Mouse (Mus musculus): ENCODE measurements at regions not wholly inside any gene's neighbourhood (a gene's known extent, or its start where the extent isn't known, plus 50 kb on each side); places are given as distances from the start of the nearest gene placed in this dataset.

DNA sequence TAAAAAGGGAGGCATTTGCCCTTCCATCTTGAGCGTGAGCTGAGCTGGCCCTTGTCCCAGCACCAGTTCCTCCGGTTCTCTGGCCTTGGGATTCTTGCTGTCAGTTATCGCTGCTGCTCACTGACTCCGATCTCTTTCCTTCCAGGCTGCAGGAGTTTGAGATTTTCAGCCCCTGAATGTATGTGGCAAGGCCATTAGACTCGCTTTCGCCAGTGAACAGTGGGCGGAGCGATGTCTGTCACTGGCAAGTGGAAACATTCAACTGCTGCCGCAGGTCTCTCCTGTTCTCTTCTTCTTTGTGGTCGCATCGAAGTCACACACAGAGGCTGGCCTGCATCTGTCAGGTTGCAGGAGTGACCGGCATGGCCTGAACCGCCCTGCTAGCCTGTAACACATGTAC, 104.6 kb upstream of the Jarid2 start:
- TF ChIP-seq CTCF (IDR thresholded peaks at IDR 0.05; ENCODE audit: low read depth) (no peak), EP300 (optimal IDR thresholded peaks at IDR 0.05) (no peak)

Data from stomach, postnatal 0 days (tissue).